Mouse (Mus musculus): ENCODE results near the gene Ppp4r4. TPM values are rescaled to one million over a fixed set of nuclear protein-coding genes. Genes with fewer than 3 reads are reported as not detected.
"Not testable (repeated sequence)": the region's sequence is repeated elsewhere in the genome, so short reads cannot be mapped to it uniquely, and the experiment has no call there.

Gene Ppp4r4
- total RNA-seq, 4 experiments from 2014 or later, result 0.22 to 1.6 (median 0.35) TPM

- peak; percentile 3 for DNase-seq (ENCODE audit: low spot score)
These were observed 739 bp downstream of the Ppp4r4 start for GRCm38 (mm10) chr12:103532649-103533395.

- no peak for DNase-seq (ENCODE audit: low spot score)
These were observed 8.3 kb downstream of the Ppp4r4 start for GRCm38 (mm10) chr12:103540429-103540828.

- no peak for DNase-seq (ENCODE audit: low spot score)
These were observed 11.3 kb downstream of the Ppp4r4 start for GRCm38 (mm10) chr12:103543351-103543750.

- DNase-seq (ENCODE audit: low spot score), result peak; percentile 10
These were observed 12.1 kb downstream of the Ppp4r4 start for GRCm38 (mm10) chr12:103544213-103544612.

- no peak for DNase-seq (ENCODE audit: low spot score)
These were observed 15.4 kb downstream of the Ppp4r4 start for GRCm38 (mm10) chr12:103547438-103547837.

GRCm38 (mm10) chr12:103548526-103548925, 16.4 kb downstream of the Ppp4r4 start:
- no peak for DNase-seq (ENCODE audit: low spot score)

- no peak for DNase-seq (ENCODE audit: low spot score)
These were observed 18.0 kb downstream of the Ppp4r4 start for GRCm38 (mm10) chr12:103550047-103550446.

- no peak for DNase-seq (ENCODE audit: low spot score)
These were observed 19.3 kb downstream of the Ppp4r4 start for GRCm38 (mm10) chr12:103551422-103551821.

- DNase-seq (ENCODE audit: low spot score), result no peak
These were observed 20.4 kb downstream of the Ppp4r4 start for GRCm38 (mm10) chr12:103552506-103552905.

- DNase-seq (ENCODE audit: low spot score), result no peak
These were observed 21.4 kb downstream of the Ppp4r4 start for GRCm38 (mm10) chr12:103553497-103553896.

- DNase-seq (ENCODE audit: low spot score), result no peak
These were observed 24.8 kb downstream of the Ppp4r4 start for GRCm38 (mm10) chr12:103556856-103557255.

- DNase-seq (ENCODE audit: low spot score), result no peak
These were observed 32.6 kb downstream of the Ppp4r4 start for GRCm38 (mm10) chr12:103564726-103565125.

GRCm38 (mm10) chr12:103565151-103565550, 33.1 kb downstream of the Ppp4r4 start:
- DNase-seq (ENCODE audit: low spot score), result no peak

- DNase-seq (ENCODE audit: low spot score), result no peak
These were observed 35.0 kb downstream of the Ppp4r4 start for GRCm38 (mm10) chr12:103567129-103567528.

GRCm38 (mm10) chr12:103569690-103570089, 37.6 kb downstream of the Ppp4r4 start:
- DNase-seq (ENCODE audit: low spot score), result no peak

GRCm38 (mm10) chr12:103578148-103578547, 46.1 kb downstream of the Ppp4r4 start:
- not testable (repeated sequence) for DNase-seq (ENCODE audit: low spot score)

GRCm38 (mm10) chr12:103583771-103584170, 51.7 kb downstream of the Ppp4r4 start:
- no peak for DNase-seq (ENCODE audit: low spot score)

GRCm38 (mm10) chr12:103598411-103598810, 66.3 kb downstream of the Ppp4r4 start:
- DNase-seq (ENCODE audit: low spot score), result no peak

- DNase-seq (ENCODE audit: low spot score), result no peak
These were observed 68.3 kb downstream of the Ppp4r4 start for GRCm38 (mm10) chr12:103600364-103600763.

GRCm38 (mm10) chr12:103601839-103602238, 69.8 kb downstream of the Ppp4r4 start:
- no peak for DNase-seq (ENCODE audit: low spot score)

- no peak for DNase-seq (ENCODE audit: low spot score)
These were observed 83.1 kb downstream of the Ppp4r4 start for GRCm38 (mm10) chr12:103615141-103615540.

GRCm38 (mm10) chr12:103615734-103616133, 83.7 kb downstream of the Ppp4r4 start:
- no peak for DNase-seq (ENCODE audit: low spot score)

GRCm38 (mm10) chr12:103616860-103617261, 84.8 kb downstream of the Ppp4r4 start:
- no peak for DNase-seq (ENCODE audit: low spot score)

- DNase-seq (ENCODE audit: low spot score), result no peak
These were observed 99.1 kb downstream of the Ppp4r4 start, which contains the start of gene Serpina10 for GRCm38 (mm10) chr12:103631203-103631612. Gene Serpina10 (minus strand): TSS chr12:103631444.
